Mouse (Mus musculus): ENCODE data around the gene BC061212. TPM values are rescaled to one million over a fixed set of nuclear protein-coding genes. Genes with fewer than 3 reads are reported as not detected.
"Not testable (repeated sequence)": the region's sequence is repeated elsewhere in the genome, so short reads cannot be mapped to it uniquely, and the experiment has no call there.

Gene BC061212
- total RNA-seq (2021): not detected
- long read RNA-seq, experiment 1: 0 reads
- long read RNA-seq, experiment 2: 0 reads

DNA sequence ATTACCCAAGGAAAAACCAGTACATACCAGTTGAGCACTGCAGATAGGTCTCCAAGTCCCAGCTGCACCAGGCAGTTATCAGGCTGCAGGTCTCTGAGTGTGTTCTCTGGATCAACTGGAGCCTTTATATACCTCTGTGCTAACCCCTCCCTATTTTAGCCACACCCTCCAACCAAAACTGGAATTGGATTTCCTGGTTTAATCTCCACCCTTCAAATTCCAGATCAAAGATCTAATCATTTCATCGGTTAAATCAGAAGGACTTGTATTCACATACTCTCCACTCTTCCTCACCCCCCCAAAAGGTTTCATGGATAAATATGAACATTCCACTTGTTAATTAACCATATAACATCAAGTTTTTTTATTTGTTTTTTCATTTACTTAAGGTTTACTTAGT is at the start of gene BC061212:
Gene BC061212, minus strand, starts transcription at position 101 of the 400 bp plus-strand sequence.
- not testable (repeated sequence) for DNase-seq

DNA sequence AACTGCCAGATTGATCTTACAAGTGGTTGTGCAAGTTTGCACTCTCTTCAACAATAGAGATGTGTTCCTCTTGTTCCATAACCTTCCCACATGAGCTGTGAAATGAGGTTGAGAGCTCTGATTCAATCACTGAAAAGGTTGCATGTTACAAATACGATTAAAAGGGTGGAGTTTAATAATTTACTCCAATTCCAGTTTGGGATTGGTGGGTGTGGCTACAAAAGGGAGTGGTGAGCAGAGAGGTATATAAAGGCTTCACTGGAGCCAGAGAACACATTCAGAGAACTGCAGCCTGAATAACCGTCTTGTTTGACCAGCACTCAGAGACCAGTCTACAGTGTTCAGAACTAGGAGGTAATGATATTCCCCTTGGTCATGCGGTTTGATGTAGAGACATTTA is 5.7 kb upstream of the BC061212 start, which contains the start of gene Gm6351:
Gene Gm6351, plus strand, starts transcription at position 301 of the 400 bp plus-strand sequence.
- DNase-seq: not testable (repeated sequence)

Other genes starting within 250 kb of the BC061212 start
- not detected for gene Gm7792, start 226.8 kb downstream of the BC061212 start, total RNA-seq (2021)
- gene Gm16429, start 141.5 kb downstream of the BC061212 start, total RNA-seq (2021): not detected
- gene Gm6351, start 5.8 kb upstream of the BC061212 start, total RNA-seq (2021): not detected
- gene Gm3106, start 147.5 kb upstream of the BC061212 start, total RNA-seq (2021): not detected
- not detected for gene A430089I19Rik, start 236.3 kb upstream of the BC061212 start, total RNA-seq (2021)
- gene Gm6502, start 243.9 kb upstream of the BC061212 start, total RNA-seq (2021): not detected